In the genomic region with DNA sequence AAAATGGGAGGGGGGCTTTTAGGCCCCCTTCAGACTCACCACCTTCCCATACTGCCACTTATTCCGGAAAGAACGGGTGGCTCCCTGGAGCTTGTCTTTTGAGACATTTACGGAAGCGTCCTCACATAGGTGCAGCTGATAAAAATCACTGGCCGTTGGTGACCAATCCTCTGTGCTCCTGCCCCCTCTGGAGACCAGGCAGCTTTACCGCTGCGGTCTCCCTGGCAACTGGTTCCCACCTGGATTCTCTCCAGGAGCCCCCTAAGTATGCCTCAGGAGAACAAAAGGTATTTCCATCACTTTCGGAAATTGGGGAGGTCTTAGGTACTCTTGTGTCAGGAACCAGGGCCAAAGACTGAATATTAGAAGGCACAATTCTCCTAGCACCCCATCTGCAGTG, we compare ENCODE assay signal across 18 mouse cellular contexts.
DNase-seq lines count a peak whose midpoint lies in the region; ATAC-seq and TF ChIP-seq lines count a peak whose summit lies in the region.
"Had no signal": no experiment of that assay in that cellular context is flagged by ENCODE, and none has a peak within 500 bp of the region (broad histone marks: within the 10 kb centered on the region; RNA-seq: fewer than 3 reads in every experiment).

No protein-coding gene starts in this region.

- H3K36me3 ChIP-seq in hindbrain, embryonic 14.5 days (replicated peaks; ENCODE audit: control insufficient read depth, insufficient read depth), result no peaks in the 10 kb centered on the region
- H3K36me3 ChIP-seq in hindbrain, embryonic 11.5 days (ENCODE audit: control insufficient read depth, insufficient read depth, low read length), result no peaks in the 10 kb centered on the region
- H3K36me3 ChIP-seq in embryonic facial prominence, embryonic 15.5 days, result no peaks in the 10 kb centered on the region
- no peaks in the 10 kb centered on the region for H3K36me3 ChIP-seq in midbrain, embryonic 15.5 days (replicated peaks)
- H3K36me3 ChIP-seq: embryonic facial prominence, embryonic 13.5 days; limb, embryonic 15.5 days; liver, embryonic 15.5 days had no signal

- no peak overlapping the region for H3K4me3 ChIP-seq in cerebellum, adult 2 months (replicated peaks; ENCODE audit: insufficient read depth, low read depth, low read length)
- no peak overlapping the region for H3K4me3 ChIP-seq in hindbrain, embryonic 14.5 days (replicated peaks; ENCODE audit: low read length)
- H3K4me3 ChIP-seq in hindbrain, embryonic 11.5 days (ENCODE audit: low read depth, low read length), result no peak overlapping the region
- no peak overlapping the region for H3K4me3 ChIP-seq in embryonic facial prominence, embryonic 15.5 days (replicated peaks)
- no peak overlapping the region for H3K4me3 ChIP-seq in midbrain, embryonic 15.5 days
- H3K4me3 ChIP-seq: limb, embryonic 15.5 days; liver, embryonic 15.5 days had no signal

- WGBS in cerebellum, adult 2 months, result 23% methylated on average over 8 of the region's 8 CpGs
- WGBS in hindbrain, embryonic 14.5 days, result 25% methylated on average over 8 of the region's 8 CpGs
- WGBS in hindbrain, embryonic 11.5 days, result 32% methylated on average over 8 of the region's 8 CpGs
- WGBS in embryonic facial prominence, embryonic 15.5 days, result 24% methylated on average over 8 of the region's 8 CpGs
- 16% methylated on average over 8 of the region's 8 CpGs for WGBS in midbrain, embryonic 15.5 days

- H3K4me1 ChIP-seq in cerebellum, adult 2 months (ENCODE audit: control insufficient read depth, insufficient read depth, low read length), result peaks cover 43% of the 10 kb centered on the region
- H3K4me1 ChIP-seq in hindbrain, embryonic 14.5 days (replicated peaks; ENCODE audit: control insufficient read depth, insufficient read depth, low read length), result peaks cover 18% of the 10 kb centered on the region
- peaks cover 5% of the 10 kb centered on the region; the same call in 1 of the 2 replicates for H3K4me1 ChIP-seq in hindbrain, embryonic 11.5 days (replicated peaks; ENCODE audit: control insufficient read depth, insufficient read depth, low read length)
- H3K4me1 ChIP-seq in embryonic facial prominence, embryonic 15.5 days, result peaks cover 13% of the 10 kb centered on the region
- H3K4me1 ChIP-seq in midbrain, embryonic 15.5 days, result peaks cover 27% of the 10 kb centered on the region
- H3K4me1 ChIP-seq: liver, embryonic 15.5 days had no signal

- peak in 1 of 2 experiments; percentile 45 for DNase-seq in cerebellum, adult 2 months
- no peak for DNase-seq in cerebellum, adult 8-10 months
- no peak for DNase-seq in hindbrain, embryonic 14.5 days (ENCODE audit: low spot score)
- DNase-seq in hindbrain, embryonic 11.5 days (ENCODE audit: low spot score), result no peak
- no peak for DNase-seq in right cerebral cortex, adult 2 months (ENCODE audit: low spot score in 2 of 2)
- DNase-seq in adrenal gland, postnatal 4 days (ENCODE audit: low spot score in 2 of 2), result no peak
- DNase-seq: adrenal gland, adult 8-10 months; spleen, adult 18-20 months; thymus, postnatal 4 days had no signal

- H3K9ac ChIP-seq in hindbrain, embryonic 14.5 days, result no peak overlapping the region
- no peak overlapping the region for H3K9ac ChIP-seq in hindbrain, embryonic 11.5 days (ENCODE audit: low read depth, low read length)
- H3K9ac ChIP-seq in embryonic facial prominence, embryonic 15.5 days, result no peak overlapping the region
- no peak overlapping the region for H3K9ac ChIP-seq in midbrain, embryonic 15.5 days
- H3K9ac ChIP-seq: limb, embryonic 15.5 days; liver, embryonic 15.5 days had no signal

- no peaks in the 10 kb centered on the region for H3K9me3 ChIP-seq in hindbrain, embryonic 14.5 days (ENCODE audit: control insufficient read depth, low read length)
- no peaks in the 10 kb centered on the region for H3K9me3 ChIP-seq in hindbrain, embryonic 11.5 days (ENCODE audit: control insufficient read depth, low read length)
- H3K9me3 ChIP-seq in embryonic facial prominence, embryonic 15.5 days (replicated peaks), result no peaks in the 10 kb centered on the region
- no peaks in the 10 kb centered on the region for H3K9me3 ChIP-seq in midbrain, embryonic 15.5 days
- H3K9me3 ChIP-seq: embryonic facial prominence, embryonic 13.5 days; limb, embryonic 15.5 days; liver, embryonic 15.5 days had no signal

- no peaks in the 10 kb centered on the region for H3K27me3 ChIP-seq in cerebellum, adult 2 months (ENCODE audit: control insufficient read depth, insufficient read depth, low read length)
- H3K27me3 ChIP-seq in hindbrain, embryonic 14.5 days (ENCODE audit: control insufficient read depth, insufficient read depth, low read length), result no peaks in the 10 kb centered on the region
- no peaks in the 10 kb centered on the region; the same call in 1 of the 2 replicates for H3K27me3 ChIP-seq in hindbrain, embryonic 11.5 days (ENCODE audit: control insufficient read depth, insufficient read depth, low read length)
- peaks cover 13% of the 10 kb centered on the region for H3K27me3 ChIP-seq in embryonic facial prominence, embryonic 15.5 days
- no peaks in the 10 kb centered on the region for H3K27me3 ChIP-seq in midbrain, embryonic 15.5 days (replicated peaks)

- H3K27ac ChIP-seq in cerebellum, adult 2 months (ENCODE audit: insufficient read depth, low read length), result peak overlapping the region; percentile 82
- peak overlapping the region; percentile 6; the same call in 1 of the 2 replicates for H3K27ac ChIP-seq in hindbrain, embryonic 14.5 days
- H3K27ac ChIP-seq in hindbrain, embryonic 11.5 days (ENCODE audit: low read depth, low read length), result no peak overlapping the region
- no peak overlapping the region for H3K27ac ChIP-seq in embryonic facial prominence, embryonic 15.5 days (replicated peaks)
- peak overlapping the region; percentile 55 for H3K27ac ChIP-seq in midbrain, embryonic 15.5 days
- H3K27ac ChIP-seq: embryonic facial prominence, embryonic 13.5 days; kidney, postnatal 0 days; limb, embryonic 15.5 days; liver, embryonic 15.5 days had no signal

- no peak overlapping the region for H3K4me2 ChIP-seq in hindbrain, embryonic 14.5 days (replicated peaks)
- H3K4me2 ChIP-seq in hindbrain, embryonic 11.5 days (replicated peaks; ENCODE audit: low read depth, low read length), result no peak overlapping the region
- no peak overlapping the region for H3K4me2 ChIP-seq in embryonic facial prominence, embryonic 15.5 days (replicated peaks)
- peak overlapping the region; percentile 16; the same call in 1 of the 2 replicates for H3K4me2 ChIP-seq in midbrain, embryonic 15.5 days
- H3K4me2 ChIP-seq: liver, embryonic 15.5 days had no signal

- TF ChIP-seq CTCF in cerebellum, adult 2 months (IDR thresholded peaks at IDR 0.05; ENCODE audit: borderline replicate concordance, insufficient read depth, low read depth, low read length), result no peak

- ATAC-seq in hindbrain, embryonic 14.5 days (ENCODE audit: low FRiP score), result no peak
- no peak for ATAC-seq in hindbrain, embryonic 11.5 days (ENCODE audit: low FRiP score)
- ATAC-seq in embryonic facial prominence, embryonic 15.5 days (ENCODE audit: insufficient number of reproducible peaks, low FRiP score, low TSS enrichment, low read depth), result peak; percentile 22; the same call in 1 of the 2 replicates
- ATAC-seq in midbrain, embryonic 15.5 days (replicated peaks), result peak; percentile 18; the same call in 1 of the 2 replicates
- ATAC-seq: CD4-positive, CD25-positive, alpha-beta regulatory T cell, adult 4 months; intestine, postnatal 0 days; Patski had no signal

- TF ChIP-seq POLR2A in cerebellum, adult 2 months (IDR thresholded peaks at IDR 0.05; ENCODE audit: borderline replicate concordance, insufficient read depth, low read length), result no peak

Comparison
In these comparisons a context has a peak if more than half of its experiments do, and no peak if none do; other contexts are left out.
1. H3K27ac ChIP-seq: peak in cerebellum, adult 2 months (single experiment), hindbrain, embryonic 14.5 days (single experiment) and midbrain, embryonic 15.5 days (single experiment); none in hindbrain, embryonic 11.5 days (single experiment) and embryonic facial prominence, embryonic 15.5 days (single experiment).
2. ATAC-seq: peak in embryonic facial prominence, embryonic 15.5 days (single experiment) and midbrain, embryonic 15.5 days (single experiment); none in hindbrain, embryonic 14.5 days (single experiment) and hindbrain, embryonic 11.5 days (single experiment).